Mouse (Mus musculus) MEL (cell line): ENCODE data around the gene Nrip3. TPM values are rescaled to one million over a fixed set of nuclear protein-coding genes. Genes with fewer than 3 reads are reported as not detected.

Source experiments
- DNase-seq: peaks from one replicate; pipeline ENCODE4 v3.0.0; 2011; ENCODE audit warnings: low read depth, low spot score
- H3K27ac ChIP-seq: 2 replicates; pipeline ENCODE4 v1.5.1; 2012; ENCODE audit warnings: low read depth, mild to moderate bottlenecking, control low read depth, low read length, moderate library complexity; ENCODE audit not compliant: control insufficient read depth
- H3K27me3 ChIP-seq, 2 experiments: fragments of 150-350 bp in 1 of 2; sonication (generic) in 1 of 2; 2 replicates each; pipeline ENCODE4 v1.6.1; 2012; ENCODE audit warnings: low read length in 2 of 2, mild to moderate bottlenecking in 2 of 2, improper control_type of control experiment in 1 of 2, moderate library complexity in 1 of 2; ENCODE audit not compliant: insufficient read depth in 2 of 2, control insufficient read depth in 1 of 2
- H3K36me3 ChIP-seq, 2 experiments: 2 replicates each; pipeline ENCODE4 v1.6.1; 2012 to 2014; ENCODE audit warnings: low read length in 2 of 2, improper control_type of control experiment in 1 of 2, inconsistent platforms in 1 of 2, mild to moderate bottlenecking in 1 of 2; ENCODE audit not compliant: insufficient read depth in 2 of 2, control insufficient read depth in 1 of 2
- H3K4me1 ChIP-seq, 2 experiments: fragments of 150-350 bp in 1 of 2; sonication (generic) in 1 of 2; 2 replicates each; pipeline ENCODE4 v1.6.1; 2012; ENCODE audit warnings: low read length in 2 of 2, improper control_type of control experiment in 1 of 2, mild to moderate bottlenecking in 1 of 2; ENCODE audit not compliant: insufficient read depth in 2 of 2, control insufficient read depth in 1 of 2
- H3K4me3 ChIP-seq, 2 experiments: fragments of 150-350 bp in 1 of 2; sonication (generic) in 1 of 2; 2 replicates each; pipeline ENCODE4 v1.5.1; 2012; ENCODE audit warnings: low read depth in 2 of 2, low read length in 2 of 2, mild to moderate bottlenecking in 2 of 2, moderate library complexity in 2 of 2, control low read depth in 1 of 2, improper control_type of control experiment in 1 of 2; ENCODE audit not compliant: control insufficient read depth in 1 of 2, insufficient read depth in 1 of 2
- H3K79me2 ChIP-seq: 2 replicates; pipeline ENCODE4 v1.6.1; 2012; ENCODE audit warnings: mild to moderate bottlenecking, low read length, moderate library complexity; ENCODE audit not compliant: control insufficient read depth, poor library complexity, insufficient read depth
- H3K9ac ChIP-seq: 2 replicates; pipeline ENCODE4 v1.6.1; 2012; ENCODE audit warnings: low read depth, mild to moderate bottlenecking, control low read depth, low read length, moderate library complexity; ENCODE audit not compliant: control insufficient read depth, poor library complexity, severe bottlenecking
- H3K9me3 ChIP-seq: fragments of 150-350 bp; sonication (generic); replicated peaks from 2 replicates; pipeline ENCODE4 v1.6.1; 2012; ENCODE audit warnings: mild to moderate bottlenecking, low read length, improper control_type of control experiment, moderate library complexity; ENCODE audit not compliant: insufficient read depth
- BHLHE40 ChIP-seq: IDR thresholded peaks from 2 replicates; pipeline ENCODE4 v1.6.1; 2012; ENCODE audit warnings: low read depth, mild to moderate bottlenecking, inconsistent platforms, low read length, improper control_type of control experiment, borderline replicate concordance
- EP300 ChIP-seq, 2 experiments: IDR thresholded peaks; 2 replicates each; pipeline ENCODE4 v1.6.1; 2011; ENCODE audit warnings: improper control_type of control experiment in 2 of 2, low read length in 2 of 2, low read depth in 1 of 2, mild to moderate bottlenecking in 1 of 2
- GABPA ChIP-seq: IDR thresholded peaks from 2 replicates; pipeline ENCODE4 v1.6.1; 2012; ENCODE audit warnings: low read depth, mild to moderate bottlenecking, inconsistent platforms, low read length, improper control_type of control experiment, moderate library complexity
- GATA1 ChIP-seq: IDR thresholded peaks from 2 replicates; pipeline ENCODE4 v1.6.1; 2011; ENCODE audit warnings: low read depth, low read length, improper control_type of control experiment
- HCFC1 ChIP-seq: IDR thresholded peaks from 2 replicates; pipeline ENCODE4 v1.6.1; 2012; ENCODE audit warnings: low read depth, mild to moderate bottlenecking, inconsistent platforms, low read length, improper control_type of control experiment, moderate library complexity
- MAFK ChIP-seq: IDR thresholded peaks from 2 replicates; pipeline ENCODE4 v1.6.1; 2011; ENCODE audit warnings: low read depth, mild to moderate bottlenecking, low read length, improper control_type of control experiment, borderline replicate concordance
- MAX ChIP-seq: IDR thresholded peaks from 2 replicates; pipeline ENCODE4 v1.6.1; 2011; ENCODE audit warnings: low read length, improper control_type of control experiment
- MYC ChIP-seq: IDR thresholded peaks from 2 replicates; pipeline ENCODE4 v1.6.1; 2011; ENCODE audit warnings: low read depth, mild to moderate bottlenecking, low read length, improper control_type of control experiment, moderate library complexity
- NRF1 ChIP-seq: IDR thresholded peaks from 2 replicates; pipeline ENCODE4 v1.6.1; 2014; ENCODE audit warnings: low read depth, mild to moderate bottlenecking, inconsistent platforms, low read length, improper control_type of control experiment, moderate library complexity; ENCODE audit not compliant: poor library complexity, insufficient read depth, severe bottlenecking
- POLR2AphosphoS5 ChIP-seq: IDR thresholded peaks from 2 replicates; pipeline ENCODE4 v1.6.1; 2012; ENCODE audit warnings: low read depth, borderline replicate concordance, mild to moderate bottlenecking, inconsistent platforms, low read length, moderate library complexity, mixed read lengths
- RAD21 ChIP-seq: IDR thresholded peaks from 2 replicates; pipeline ENCODE4 v1.6.1; 2011; ENCODE audit warnings: mild to moderate bottlenecking, low read depth, low read length, improper control_type of control experiment
- RCOR1 ChIP-seq: IDR thresholded peaks from 2 replicates; pipeline ENCODE4 v1.6.1; 2012; ENCODE audit warnings: low read depth, mild to moderate bottlenecking, inconsistent platforms, low read length, improper control_type of control experiment
- SMC3 ChIP-seq: IDR thresholded peaks from 2 replicates; pipeline ENCODE4 v1.6.1; 2011; ENCODE audit warnings: low read depth, low read length, improper control_type of control experiment
- TAL1 ChIP-seq: IDR thresholded peaks from 2 replicates; pipeline ENCODE4 v1.6.1; 2012; ENCODE audit warnings: mild to moderate bottlenecking, inconsistent platforms, low read length, moderate library complexity, mixed read lengths
- polyA plus RNA-seq, 2 experiments: library from polyadenylated mRNA; stranded (reverse) in 1 of 2; unstranded in 1 of 2; fragments of >175 nt in 1 of 2; fragments of >200 nt in 1 of 2; gene quantifications; 2 replicates each; pipeline versions ENCODE4 v1.2.1 to v1.2.4; 2012; ENCODE audit warnings: low replicate concordance in 2 of 2, low read depth in 1 of 2; ENCODE audit not compliant: insufficient read length in 2 of 2, insufficient read depth in 1 of 2, missing spikeins in 1 of 2
- total RNA-seq: library from RNA; depleted of rRNA; stranded (reverse); fragments of 300-350 nt; gene quantifications from 2 replicates; pipeline ENCODE4 v1.2.3, GENCODE M21; 2012

The Nrip3 gene
- total and polyA plus RNA-seq, 3 experiments, result not detected

DNA sequence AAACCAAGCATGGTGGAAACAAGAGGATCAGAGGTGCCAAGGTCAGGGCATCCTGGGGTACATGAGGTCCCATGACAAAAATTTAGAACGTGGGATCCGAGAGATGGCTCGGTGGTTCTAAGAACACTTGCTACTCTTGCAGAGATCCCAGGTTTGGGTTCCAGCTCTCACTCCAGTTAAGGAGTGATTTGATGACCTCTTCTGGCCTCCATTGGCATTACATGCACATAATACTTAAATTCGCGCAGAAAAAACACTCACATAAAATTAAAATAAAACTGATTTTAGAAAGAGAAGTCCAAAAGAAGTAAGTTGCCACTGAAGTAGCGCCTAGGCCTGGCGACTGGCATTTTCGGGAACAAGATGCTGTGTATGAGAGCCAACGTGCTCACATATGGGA is 62.5 kb downstream of the Nrip3 start (continued):
- no peak for TF ChIP-seq RCOR1

DNA sequence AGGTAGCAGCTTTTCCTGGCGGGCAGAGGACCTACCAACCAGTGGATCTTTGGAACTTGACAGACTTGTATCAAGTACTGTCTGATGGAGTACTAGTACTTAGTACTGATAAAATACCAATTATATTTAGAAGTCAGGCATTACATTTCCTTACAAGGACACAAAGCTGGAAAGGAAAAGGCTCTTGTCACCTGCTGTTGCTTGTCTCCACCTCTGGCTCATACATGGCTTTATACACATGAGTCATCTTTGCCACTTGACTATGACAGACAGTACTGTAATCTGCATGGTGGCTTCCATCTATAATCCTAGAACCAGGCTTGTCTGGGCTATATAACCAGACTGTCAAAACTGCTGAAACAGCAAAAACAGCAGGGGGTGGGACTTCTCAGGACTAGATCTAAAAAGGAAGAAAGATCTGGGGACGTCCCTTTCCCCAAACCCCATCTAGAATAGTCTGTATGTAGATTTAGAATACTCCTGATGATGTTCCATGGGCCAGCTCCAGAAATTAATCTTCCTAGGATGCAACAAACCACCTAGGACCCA is 68.3 kb downstream of the Nrip3 start:
- H3K79me2 ChIP-seq, result no peaks in the 10 kb centered on the region
- H3K9ac ChIP-seq, result no peak overlapping the region
- no peaks in the 10 kb centered on the region for H3K27me3 ChIP-seq
- H3K36me3 ChIP-seq, result no peaks in the 10 kb centered on the region; a peak in 1 of 4 replicates
- TF ChIP-seq SMC3 (no peak), MYC (no peak), MAX (no peak), MAFK (peak; percentile 89), BHLHE40 (no peak), EP300 (IDR thresholded peaks at IDR 0.05; ENCODE audit: low read depth in 1 of 2, low read length in 2 of 2) (no peak)
- no peak overlapping the region for H3K27ac ChIP-seq
- no peak for DNase-seq
- H3K9me3 ChIP-seq, result no peaks in the 10 kb centered on the region
- no peaks in the 10 kb centered on the region for H3K4me1 ChIP-seq
- no peak overlapping the region for H3K4me3 ChIP-seq

DNA sequence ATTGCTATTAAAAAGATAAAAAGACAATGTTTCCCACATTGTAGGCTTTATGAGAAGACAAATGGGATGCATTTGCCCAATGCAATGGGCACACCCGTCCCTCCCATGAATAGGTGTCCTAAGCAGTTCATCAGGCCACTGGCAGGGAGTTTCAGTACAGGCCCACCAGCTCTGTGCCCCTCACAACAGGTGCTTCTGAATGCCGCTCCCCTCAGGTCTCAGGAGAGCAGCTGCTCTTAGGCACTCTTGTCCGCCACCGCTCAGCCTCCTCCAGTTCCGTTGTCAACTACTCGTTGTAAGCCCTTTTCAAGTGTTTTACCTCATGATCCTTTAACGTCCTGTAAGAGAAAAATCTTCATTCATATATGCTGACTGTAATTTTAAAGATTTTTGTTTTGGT is 69.6 kb downstream of the Nrip3 start:
- H3K9me3 ChIP-seq, result no peaks in the 10 kb centered on the region
- peaks cover 0 to 8% of the 10 kb centered on the region in 2 experiments; a peak in 3 of 4 replicates for H3K36me3 ChIP-seq
- no peaks in the 10 kb centered on the region for H3K79me2 ChIP-seq
- H3K4me3 ChIP-seq, result no peak overlapping the region
- H3K27me3 ChIP-seq, result no peaks in the 10 kb centered on the region
- peaks cover 2 to 8% of the 10 kb centered on the region in 2 experiments; a peak in 3 of 4 replicates for H3K4me1 ChIP-seq
- no peak overlapping the region for H3K9ac ChIP-seq
- DNase-seq, result no peak
- no peak overlapping the region for H3K27ac ChIP-seq
- TF ChIP-seq NRF1 (no peak), TAL1 (no peak), POLR2AphosphoS5 (no peak), RAD21 (no peak), MAFK (no peak), GATA1 (no peak), HCFC1 (no peak), SMC3 (no peak), GABPA (no peak)
